Mouse (Mus musculus): Measurements from ENCODE around the gene Slc12a3.
"Not testable (repeated sequence)": the region's sequence is repeated elsewhere in the genome, so short reads cannot be mapped to it uniquely, and the experiment has no call there.

The Slc12a3 gene

DNA sequence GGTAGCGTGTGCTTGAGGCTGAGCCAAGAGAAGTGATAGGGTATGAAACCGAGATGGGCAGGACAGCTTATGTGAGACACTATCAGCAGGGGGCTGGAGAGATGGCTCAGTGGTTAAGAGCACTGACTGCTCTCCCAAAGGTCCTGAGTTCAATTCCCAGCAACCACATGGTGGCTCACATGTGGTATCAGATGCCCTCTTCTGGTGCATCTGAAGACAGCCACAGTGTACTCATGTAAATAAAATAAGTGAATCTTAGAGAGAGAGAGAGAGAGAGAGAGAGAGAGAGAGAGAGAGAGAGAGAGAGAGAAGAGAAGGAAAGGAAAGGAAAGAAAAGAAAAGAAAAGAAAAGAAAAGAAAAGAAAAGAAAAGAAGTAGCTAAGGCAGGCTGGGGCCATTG, 71.0 kb downstream of the Slc12a3 start:
- not testable (repeated sequence) for DNase-seq (ENCODE audit: low spot score)

DNA sequence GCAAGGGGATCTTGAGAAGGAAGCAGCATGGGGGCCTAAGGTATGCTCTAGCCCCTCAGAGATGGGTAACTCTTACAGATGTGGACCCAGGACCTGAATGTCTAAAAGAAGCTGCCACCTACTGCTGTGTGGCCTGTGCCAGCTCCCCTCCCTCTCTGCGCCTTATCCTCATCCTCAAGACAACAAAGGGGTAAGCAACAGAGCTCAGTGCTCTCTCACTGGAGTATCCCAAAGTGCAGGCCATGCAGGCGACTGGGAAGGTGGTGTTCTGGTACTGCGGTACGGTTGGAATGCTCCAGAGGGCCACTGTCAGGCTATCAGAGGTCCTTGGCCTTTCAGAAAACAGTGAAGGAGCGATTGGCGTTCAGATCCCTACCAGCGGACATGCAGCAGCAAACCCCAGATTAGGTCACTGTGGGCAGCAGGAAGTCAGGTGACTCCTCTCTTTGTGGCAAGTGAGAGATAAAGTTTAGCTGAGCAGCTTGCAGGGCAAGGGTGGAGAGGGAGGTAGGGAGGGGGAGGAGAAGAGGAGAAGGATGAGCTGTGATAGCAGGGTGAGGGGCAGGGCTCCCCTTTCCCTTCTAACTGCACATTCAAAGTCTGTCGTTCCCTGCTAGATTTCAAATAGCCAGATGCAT, 79.6 kb downstream of the Slc12a3 start:
- no peak for DNase-seq (ENCODE audit: low spot score)

DNA sequence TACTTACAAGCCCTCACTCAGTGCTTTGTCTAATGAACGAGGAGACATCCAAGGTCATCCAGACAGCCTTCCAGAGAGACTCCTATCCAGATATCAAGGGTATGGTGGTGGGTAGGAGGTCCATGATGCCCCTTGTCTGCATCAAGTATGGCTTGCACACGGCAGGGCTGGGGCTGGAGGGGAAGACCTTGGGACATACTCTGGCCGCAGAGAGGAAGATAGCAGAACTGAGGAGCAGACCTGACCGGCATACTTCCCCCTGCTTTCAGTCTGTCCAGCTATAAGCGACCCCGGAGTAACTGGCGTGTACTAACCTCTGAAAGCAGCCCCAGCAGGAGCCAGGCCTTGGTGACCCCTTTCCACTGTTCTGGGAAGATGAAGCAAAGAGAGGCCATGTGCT, 80.5 kb downstream of the Slc12a3 start:
- no peak for DNase-seq (ENCODE audit: low spot score)

DNA sequence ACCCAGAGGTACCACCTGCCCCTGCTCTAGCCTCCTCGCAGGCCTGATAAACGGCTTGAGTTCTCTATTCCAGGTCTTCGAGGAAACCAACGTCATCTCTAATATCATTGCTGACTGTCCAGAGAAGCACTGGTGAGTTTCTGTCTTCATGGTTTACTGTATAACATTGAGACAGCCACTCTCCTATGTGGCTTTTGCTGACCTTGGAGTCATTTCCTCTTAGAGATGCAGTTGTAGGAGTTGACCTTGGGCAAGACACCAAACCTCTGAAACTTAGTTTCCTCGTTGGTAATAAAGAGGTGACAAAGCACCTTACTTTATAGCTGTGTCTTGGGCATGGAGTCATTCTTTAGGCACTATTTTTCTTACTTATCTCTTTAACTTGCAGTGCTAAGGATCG, 83.5 kb downstream of the Slc12a3 start:
- no peak for DNase-seq (ENCODE audit: low spot score)

DNA sequence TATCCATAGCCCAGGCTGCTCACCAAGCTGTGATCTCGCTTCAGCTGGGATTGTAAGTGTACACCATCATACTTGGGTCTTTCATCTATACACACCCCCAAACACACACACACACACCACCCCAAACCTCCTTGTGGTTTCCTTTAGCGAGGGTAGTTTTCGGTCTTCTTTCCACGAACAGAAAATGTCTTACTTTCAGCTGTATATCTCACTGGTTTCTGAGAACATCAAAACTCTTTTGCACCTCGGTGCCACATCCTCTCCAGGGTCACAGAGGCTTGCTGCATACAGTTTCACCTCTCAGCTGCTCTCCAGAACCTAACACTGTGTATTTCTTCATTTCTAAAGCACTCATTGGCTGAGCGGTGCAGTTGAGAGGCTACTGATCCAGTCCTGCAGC, 84.5 kb downstream of the Slc12a3 start:
- no peak for DNase-seq (ENCODE audit: low spot score)

DNA sequence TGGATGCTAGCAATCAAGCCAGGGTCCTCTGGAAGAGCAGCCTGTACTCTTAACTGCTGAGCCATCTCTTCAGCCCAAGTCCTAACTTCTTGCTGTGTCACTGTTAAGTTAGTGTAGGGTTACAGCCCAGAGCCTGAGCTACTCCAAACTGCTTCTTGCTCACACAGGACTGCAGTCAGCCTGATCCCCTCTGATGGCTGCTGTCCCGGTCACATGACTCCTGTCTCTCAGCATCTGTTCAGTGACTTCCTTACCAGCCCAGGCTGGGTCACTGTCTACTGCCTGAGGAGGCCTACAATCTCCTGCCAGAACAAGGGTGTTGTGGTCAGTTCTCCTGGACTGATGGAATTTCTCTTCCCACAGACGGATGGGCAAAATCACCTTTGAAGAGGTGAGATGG, 86.2 kb downstream of the Slc12a3 start:
- no peak for DNase-seq (ENCODE audit: low spot score)
